Mouse (Mus musculus) mesoderm, embryonic 11.5 days (tissue): Measurements from ENCODE around the gene Smg1.

Experiments used
- DNase-seq: peaks from one replicate; pipeline ENCODE4 v3.0.0-alpha.2; 2012; ENCODE audit warnings: low read depth, low spot score

The Smg1 gene

DNA sequence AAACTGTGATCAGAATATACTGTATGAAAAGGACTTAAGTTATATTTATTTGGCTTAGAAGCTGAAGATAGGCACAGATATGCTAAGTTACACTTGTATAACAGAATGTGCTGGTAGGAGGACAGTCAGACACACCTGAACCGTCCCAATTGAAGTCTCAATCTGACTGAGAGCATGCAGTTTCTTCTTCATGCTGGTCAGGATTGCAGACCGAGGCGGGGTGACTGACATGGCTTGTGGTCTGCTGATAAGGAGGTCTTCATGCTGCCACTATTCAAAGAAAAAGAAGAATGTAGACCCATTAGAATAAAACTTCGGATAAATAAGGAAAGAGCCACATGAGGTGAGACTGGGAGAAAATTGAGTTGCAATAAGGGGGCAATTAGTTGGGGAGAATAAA lies 100.3 kb downstream of the Smg1 start:
- DNase-seq, result no peak

- DNase-seq, result no peak
Measured at GRCm38 (mm10) chr7:118141271-118141670, 102.2 kb downstream of the Smg1 start.

DNA sequence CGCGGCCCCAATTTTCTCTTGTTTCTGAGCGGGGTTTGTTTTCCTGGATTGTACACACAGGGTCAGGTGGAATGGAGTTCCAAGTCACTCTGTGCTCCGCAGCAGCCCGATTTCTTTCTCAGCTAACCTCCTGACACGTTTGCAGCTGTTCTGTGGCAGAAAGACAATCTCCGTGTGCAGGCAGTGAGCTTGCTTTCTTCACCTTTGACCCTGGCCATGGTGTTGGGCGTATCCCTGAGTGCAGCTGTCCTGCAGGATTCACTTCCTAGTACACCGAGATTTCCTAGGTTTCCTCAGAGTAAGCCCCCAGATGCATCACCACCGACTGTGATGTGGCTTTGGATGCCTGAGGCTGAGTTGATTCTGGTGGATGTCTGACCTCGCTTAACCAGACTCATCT lies 108.3 kb downstream of the Smg1 start:
- no peak for DNase-seq

DNA sequence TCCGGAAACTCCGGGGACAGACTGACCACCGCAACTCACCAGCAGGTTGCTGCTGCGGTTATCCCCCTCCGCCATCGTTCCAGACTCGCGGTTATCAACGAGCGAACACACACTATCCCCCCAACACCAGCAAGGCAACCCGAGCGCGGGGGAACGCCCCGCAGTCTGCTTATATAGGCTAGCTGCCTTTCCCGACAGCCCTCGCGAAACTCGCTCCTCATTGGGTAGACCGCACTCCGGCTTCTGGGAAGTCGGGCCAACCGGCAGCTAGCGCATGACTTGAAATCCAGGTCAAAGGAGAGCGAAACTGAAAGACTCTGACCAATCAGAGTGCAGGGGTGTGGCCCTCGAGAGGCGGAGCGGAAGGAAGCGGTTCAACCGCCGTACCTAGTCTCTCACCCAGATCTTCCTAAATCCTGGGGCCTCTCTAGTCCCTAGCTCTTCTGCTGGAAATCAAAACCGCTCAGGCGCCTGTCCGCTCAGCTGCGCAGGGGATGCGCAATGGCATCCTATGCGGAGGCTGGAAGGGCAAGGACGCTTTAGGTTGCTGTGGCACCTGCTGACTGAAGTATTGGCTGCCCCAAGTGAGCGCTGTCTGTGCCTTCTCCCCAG lies 113.9 kb downstream of the Smg1 start, which contains the start of gene Arl6ip1:
Gene Arl6ip1, minus strand, starts transcription at position 233 of the 612 bp plus-strand sequence.
- DNase-seq, result peak; percentile 99

DNA sequence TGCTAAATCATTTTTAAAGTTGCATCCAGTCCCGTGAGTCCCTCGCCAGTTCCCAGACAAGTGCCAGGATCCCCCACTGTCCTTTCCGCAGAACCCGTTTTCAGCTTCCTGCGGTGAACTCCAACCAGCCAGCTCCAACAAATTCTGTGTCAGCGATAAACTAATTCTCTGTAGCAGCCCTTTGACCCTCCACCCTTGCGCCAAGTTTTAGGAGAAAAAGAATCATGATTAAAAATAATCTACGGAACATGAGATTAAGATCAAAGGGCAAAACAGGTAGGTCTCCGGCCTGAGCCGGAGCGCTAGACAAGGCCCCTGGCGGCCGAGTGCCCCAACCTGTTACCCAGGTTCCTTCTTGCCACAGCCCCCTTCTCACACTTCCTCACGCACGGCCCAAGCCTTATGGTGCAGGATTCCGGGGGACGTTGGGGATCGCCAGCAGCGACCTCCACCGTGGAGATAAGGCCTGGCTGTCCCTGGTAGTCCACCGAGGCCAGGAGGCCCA lies 114.5 kb downstream of the Smg1 start:
- DNase-seq, result no peak

- DNase-seq, result no peak
Measured at GRCm38 (mm10) chr7:118126219-118126875, 117.1 kb downstream of the Smg1 start.

- no peak for DNase-seq
Measured at GRCm38 (mm10) chr7:118125736-118126135, 117.7 kb downstream of the Smg1 start.

DNA sequence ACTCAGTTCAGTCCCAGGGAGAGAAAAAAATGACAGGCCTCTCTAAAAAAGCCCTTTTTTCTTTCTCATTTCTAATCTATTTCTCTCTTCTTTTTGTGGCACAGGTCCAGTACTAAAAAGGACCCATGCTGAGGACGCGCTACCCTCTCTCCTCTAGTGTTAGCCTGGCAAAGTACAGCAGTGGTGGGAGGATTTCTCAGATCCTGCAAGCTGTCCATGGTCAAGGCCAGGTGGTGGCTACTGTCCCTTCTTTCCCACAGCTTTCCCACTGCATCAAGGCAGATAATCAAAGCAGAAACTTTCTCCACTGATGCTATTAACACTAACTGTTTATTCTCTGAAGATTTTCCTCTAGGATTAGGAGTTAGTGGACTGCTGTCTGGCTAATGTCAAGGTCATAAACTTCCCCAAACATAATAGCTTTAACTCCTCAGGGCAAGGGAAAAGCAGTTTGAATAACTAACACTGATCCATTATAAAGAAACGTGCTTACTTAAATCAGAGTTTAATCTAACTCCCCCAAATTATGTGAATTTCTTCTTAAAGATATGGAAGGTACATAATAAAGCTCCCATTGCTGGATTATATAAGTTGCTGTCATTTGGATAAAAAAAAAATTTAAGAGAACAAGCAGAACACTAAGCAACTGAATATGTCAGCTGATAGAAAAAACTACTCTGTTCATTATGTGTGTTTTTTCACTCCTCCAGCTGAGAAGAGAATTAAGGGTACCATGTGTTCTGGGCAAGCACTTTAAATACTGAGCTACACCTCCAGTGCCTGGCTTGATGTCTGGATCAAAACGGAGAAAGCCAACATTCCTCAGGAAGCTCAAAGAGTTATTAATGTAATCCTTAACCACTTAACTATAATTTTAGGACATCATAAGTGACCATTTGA lies 119.7 kb downstream of the Smg1 start:
- no peak for DNase-seq

DNA sequence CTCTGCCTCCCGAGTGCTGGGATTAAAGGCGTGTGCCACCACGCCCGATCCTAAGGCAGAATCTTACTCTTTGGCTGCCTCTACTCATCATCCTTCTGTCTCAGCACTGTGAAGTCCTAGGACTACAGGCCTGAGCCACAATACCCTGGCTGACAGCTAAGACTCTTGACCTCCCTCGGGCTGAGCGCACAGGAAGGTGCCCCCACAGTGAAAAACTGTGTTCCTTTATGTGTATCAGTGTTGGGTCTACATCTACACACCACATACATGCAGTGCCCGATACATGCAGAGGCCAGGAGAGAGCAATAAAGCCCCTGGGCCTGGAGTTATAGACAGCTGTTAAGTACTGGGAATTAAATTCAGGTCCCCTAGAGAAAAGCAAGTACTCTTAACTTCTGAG lies 121.2 kb downstream of the Smg1 start:
- DNase-seq, result no peak

GRCm38 (mm10) chr7:118120654-118121053 lies 122.8 kb downstream of the Smg1 start:
- no peak for DNase-seq

GRCm38 (mm10) chr7:118119946-118120345 lies 123.5 kb downstream of the Smg1 start:
- DNase-seq, result no peak

- DNase-seq, result no peak
Measured at GRCm38 (mm10) chr7:118119142-118119541, 124.3 kb downstream of the Smg1 start.

DNA sequence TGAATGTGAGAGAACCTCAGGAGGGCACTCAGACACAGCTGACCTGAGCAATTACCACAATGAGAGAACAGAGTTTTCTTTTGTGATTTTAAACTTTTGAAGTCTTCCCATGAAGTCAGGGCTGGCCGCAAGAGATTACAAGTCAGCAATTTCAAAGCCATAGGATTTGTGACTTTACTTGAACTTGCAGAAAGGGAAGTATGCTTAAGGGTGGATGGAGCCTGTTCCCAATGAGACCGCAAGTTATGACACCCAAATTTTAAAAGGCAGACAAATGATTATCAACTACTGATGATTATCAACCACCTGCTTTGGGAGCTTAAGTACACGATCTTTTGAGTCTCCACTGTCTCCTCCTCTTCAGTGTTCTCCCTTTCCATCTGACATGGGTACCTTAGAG lies 125.0 kb downstream of the Smg1 start:
- DNase-seq, result no peak

DNA sequence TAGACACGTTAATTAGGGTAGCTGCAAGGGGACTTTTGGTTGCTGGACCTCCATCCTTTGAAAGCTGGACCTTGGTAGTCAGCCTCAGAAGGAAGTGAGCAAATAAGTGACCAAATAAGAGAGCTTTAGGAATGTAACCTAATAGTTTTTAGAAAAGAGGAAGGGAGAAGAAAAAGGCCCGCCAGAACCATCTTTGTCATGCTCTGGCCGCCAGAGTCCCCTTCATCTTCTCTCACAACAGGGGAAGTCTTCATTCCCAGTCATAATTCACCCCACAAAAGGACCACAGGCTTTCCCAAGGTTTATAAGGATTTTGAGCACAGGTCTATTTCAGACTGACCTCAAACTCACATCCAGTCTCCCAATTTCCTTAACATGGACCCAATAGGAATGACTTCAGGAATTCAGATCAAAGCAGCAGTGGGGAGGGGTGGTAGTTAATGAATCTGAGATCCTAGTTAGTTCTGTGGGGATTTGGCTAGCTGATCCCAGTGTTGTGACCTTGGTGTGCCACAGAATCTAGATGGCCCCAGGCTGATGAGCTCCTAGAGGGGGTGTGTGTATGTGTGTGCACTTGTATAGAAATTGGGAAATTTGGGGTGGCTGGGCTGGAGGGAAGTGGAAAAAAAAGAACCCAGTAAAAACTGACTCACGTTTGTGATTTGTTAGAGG lies 125.8 kb downstream of the Smg1 start:
- DNase-seq, result no peak

DNA sequence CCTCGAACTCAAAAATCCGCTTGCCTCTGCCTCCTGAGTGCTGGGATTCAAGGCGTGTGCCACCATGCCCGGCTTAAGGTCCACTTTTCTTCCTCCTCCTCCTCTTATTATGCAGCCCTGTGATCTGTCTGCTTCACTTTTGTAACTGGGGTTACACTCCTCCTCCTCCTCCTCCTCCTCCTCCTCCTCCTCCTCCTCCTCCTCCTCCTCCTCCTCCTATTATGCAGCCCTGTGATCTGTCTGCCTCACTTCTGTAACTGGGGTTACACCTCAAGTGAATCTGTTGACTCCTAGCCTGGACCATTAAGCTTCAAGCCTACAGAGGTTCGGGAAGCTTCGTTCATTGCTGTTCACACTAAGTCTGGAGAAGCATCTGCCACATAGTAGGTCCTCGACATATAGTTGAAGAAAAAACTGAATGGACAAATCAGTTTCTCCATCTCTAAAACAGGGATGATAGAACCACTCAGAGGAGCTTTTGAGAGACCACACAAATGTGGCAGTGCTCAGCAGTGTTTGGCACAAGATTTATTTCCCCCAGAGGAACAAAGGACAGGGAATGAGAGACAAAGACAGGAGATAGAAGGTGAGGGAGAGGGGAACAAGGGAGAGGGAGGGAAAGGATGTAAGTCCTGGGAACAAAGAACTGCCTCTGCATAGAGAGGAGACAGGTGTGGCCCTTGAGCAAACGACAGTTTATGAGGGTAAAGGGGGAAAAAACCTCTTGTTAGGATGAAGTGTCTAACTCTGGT lies 126.5 kb downstream of the Smg1 start:
- DNase-seq, result peak; percentile 50

- DNase-seq, result peak; percentile 97
Measured at GRCm38 (mm10) chr7:118115877-118116568, 127.4 kb downstream of the Smg1 start, which contains the start of gene Rps15a. TSS of gene Rps15a (minus strand) at chr7:118116188.

DNA sequence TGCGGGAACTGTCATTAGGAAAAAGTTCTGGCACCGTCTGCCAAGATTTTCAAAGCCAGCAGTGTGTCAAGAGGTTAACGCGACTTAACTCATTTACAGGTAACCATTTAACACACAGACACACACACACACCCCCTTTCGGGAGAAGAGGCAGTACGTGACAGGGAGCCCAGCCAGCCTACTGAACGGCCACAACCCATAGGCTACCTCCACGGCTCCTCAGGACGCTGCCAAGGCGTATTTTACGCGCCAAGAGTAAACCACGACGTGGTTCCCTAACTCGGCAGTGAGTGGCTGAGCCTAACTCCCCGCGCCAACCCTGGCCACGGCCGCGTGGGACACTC lies 128.0 kb downstream of the Smg1 start:
- DNase-seq, result no peak

DNA sequence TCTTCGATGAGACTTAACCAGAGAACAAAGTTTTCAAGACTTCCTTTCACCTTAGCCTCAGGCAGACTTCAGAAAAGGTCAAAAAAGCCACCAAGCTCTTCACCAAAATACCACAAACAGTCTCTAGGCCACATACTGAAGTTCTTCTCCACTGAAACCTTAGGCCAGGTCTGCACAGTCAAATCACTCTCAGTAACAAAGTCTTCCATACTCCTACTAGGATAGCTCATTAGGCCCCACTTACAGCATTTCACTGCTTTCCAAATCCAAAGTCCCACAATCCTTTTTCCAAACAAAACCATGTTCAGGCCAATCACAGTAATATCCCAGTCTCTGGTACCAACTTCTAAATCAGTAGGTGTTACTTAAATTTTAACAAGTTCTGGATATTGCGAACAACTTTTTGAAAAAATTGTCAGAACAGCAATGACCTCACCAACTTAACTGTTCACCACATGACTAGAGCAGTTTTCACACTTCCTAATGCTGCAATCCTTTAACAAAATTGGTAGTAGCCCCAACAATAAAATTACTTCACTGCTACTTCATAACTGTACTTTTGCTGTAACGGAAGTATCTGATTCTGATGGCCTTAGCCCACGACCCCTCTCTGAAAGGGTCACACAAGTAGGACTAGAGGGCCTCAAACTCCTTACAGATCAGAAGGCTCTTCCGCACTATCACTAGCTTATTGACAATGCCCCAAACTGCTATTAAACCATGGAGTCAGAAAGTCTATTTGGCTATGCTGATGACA lies 129.8 kb downstream of the Smg1 start:
- DNase-seq, result no peak

DNA sequence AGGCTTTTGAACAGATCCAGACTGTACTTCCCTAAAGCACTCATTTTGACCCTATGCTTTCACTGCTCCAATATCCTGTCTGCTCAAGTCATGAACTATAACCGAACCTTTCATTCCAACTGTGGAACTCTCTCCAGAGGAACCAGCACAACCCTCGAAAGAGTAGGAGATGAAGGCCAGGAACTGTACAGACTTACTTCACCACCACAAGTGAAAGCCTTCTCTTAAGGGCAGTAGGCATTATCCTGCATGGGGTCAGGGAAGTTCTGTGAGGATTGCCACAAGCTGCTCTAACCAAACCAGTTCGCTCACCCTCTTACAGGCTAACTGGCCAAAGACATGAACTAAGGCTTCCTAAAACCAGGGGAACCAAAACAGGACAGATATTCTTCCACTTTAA lies 132.3 kb downstream of the Smg1 start:
- DNase-seq, result no peak

DNA sequence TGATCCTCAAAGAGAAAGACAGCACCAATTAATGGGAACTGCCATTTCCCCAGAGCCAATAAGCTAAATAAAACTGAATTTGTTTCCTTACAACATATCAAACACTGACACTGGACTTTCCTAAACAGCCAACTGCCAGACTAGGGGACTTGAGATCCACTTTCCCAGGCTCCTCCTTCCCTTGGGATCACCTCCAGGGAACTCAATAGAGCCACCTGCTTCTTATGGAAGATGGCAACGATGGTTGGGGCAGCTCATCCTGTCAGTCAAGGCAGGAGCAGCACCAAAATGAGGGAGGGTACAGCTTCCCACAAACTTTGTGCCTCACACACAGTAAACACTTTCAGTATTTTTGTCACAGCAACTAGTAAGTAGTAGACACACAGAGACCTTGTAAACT lies 135.8 kb downstream of the Smg1 start:
- DNase-seq, result no peak
